Mouse (Mus musculus): ENCODE results near the gene Nt5c1a.

GRCm38 (mm10) chr4:123152003-123152402 lies 49.3 kb upstream of the Nt5c1a start:
- no peak for TF ChIP-seq CTCF (IDR thresholded peaks at IDR 0.05; ENCODE audit: control insufficient read depth, insufficient read depth, insufficient read length)
- TF ChIP-seq USF1 (IDR thresholded peaks at IDR 0.05; ENCODE audit: low read depth) = no peak
- TF ChIP-seq CEBPB (IDR thresholded peaks at IDR 0.05; ENCODE audit: low read depth) = no peak
- TF ChIP-seq MAX (IDR thresholded peaks at IDR 0.05) = no peak
- no peak for TF ChIP-seq MYOD1 (IDR thresholded peaks at IDR 0.05; ENCODE audit: control insufficient read depth, insufficient read length, low read depth)
- TF ChIP-seq MYOG (IDR thresholded peaks at IDR 0.05; ENCODE audit: control insufficient read depth, extremely low read depth, insufficient read length) = no peak
